Mouse (Mus musculus): ENCODE data around the gene Tmod1.

DNA sequence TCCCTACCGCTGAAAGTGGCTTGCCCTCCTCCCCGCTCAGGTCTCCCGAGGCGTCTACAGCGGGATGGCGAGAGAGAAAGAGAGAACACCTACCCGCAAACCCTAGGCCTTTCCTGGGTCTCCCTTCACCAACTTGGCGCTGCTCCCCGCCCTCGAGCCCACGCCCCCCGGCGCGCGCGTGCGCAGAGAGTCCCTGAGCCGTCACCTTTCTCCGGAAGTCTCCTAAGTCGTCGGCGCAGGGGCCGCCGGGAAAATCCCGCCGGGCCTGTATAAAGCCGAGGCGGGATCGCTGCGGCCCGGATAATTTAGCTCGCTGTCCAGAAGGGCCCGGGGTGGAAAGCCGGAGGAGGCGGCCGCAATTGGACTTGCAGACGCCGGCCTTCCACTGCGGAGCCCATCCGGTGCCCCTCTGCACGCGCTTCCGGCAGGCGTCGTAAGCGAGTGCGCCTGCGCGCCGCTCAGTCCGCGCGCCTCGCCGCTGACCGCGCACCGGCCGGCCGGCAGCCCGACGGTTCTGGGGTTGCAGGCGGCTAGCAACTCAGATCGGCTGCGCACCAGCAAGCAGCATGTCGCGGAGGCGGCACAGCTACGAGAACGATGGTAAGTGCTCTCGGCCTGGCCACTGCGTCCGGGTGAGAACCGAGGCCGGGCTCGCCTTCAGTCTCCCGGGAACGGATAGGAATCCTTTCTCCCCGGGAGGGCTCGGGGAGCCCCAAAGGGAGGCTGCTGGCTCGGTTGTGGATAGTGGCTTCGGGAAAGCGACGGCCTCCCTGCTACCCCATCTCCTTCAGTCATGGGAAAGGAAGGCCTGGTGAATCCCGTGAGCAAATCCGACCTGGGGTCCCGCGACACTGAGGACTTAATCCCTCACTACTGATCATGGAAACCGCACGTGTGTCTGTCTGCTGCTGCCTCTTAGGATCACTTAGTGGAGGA, 99.8 kb downstream of the Tmod1 start, which contains the start of the genes Ncbp1 and Tstd2:
- TF ChIP-seq CTCF (IDR thresholded peaks at IDR 0.05; ENCODE audit: low read depth), result no peak
- TF ChIP-seq EP300 (IDR thresholded peaks at IDR 0.05; ENCODE audit: low read depth), result 0 out of 2 replicates have a peak, but pooled peaks have one; percentile 53

Data from heart, postnatal 0 days (tissue).